Mouse (Mus musculus): ENCODE measurements around the gene Tjp3.

The Tjp3 gene

GRCm38 (mm10) chr10:81268056-81268455 is 23.3 kb downstream of the Tjp3 start:
- DNase-seq (ENCODE audit: low spot score in 2 of 2), result peak; percentile 34 to 62

GRCm38 (mm10) chr10:81266211-81267105 is 24.9 kb downstream of the Tjp3 start, which contains the start of the genes Mrpl54 and Apba3:
Gene Mrpl54 (minus strand): TSS chr10:81266934.
Gene Apba3 (plus strand): TSS chr10:81266960.
- DNase-seq (ENCODE audit: low spot score in 2 of 2), result peak; percentile 92 to 95

GRCm38 (mm10) chr10:81265540-81265939 is 25.8 kb downstream of the Tjp3 start:
- no peak for DNase-seq (ENCODE audit: low spot score in 2 of 2)

GRCm38 (mm10) chr10:81261025-81261424 is 30.4 kb downstream of the Tjp3 start:
- DNase-seq (ENCODE audit: low spot score in 2 of 2), result no peak

GRCm38 (mm10) chr10:81259225-81259884 is 32.0 kb downstream of the Tjp3 start:
- no peak for DNase-seq (ENCODE audit: low spot score in 2 of 2)

- peak in 1 of 2 experiments; percentile 41 for DNase-seq (ENCODE audit: low spot score in 2 of 2)
These were observed 34.0 kb downstream of the Tjp3 start for GRCm38 (mm10) chr10:81257158-81258039.

GRCm38 (mm10) chr10:81254886-81255285 is 36.5 kb downstream of the Tjp3 start:
- no peak for DNase-seq (ENCODE audit: low spot score in 2 of 2)

- DNase-seq (ENCODE audit: low spot score in 2 of 2), result no peak
These were observed 38.7 kb downstream of the Tjp3 start, which contains the start of gene Matk for GRCm38 (mm10) chr10:81252424-81253419. Gene Matk (plus strand): TSS chr10:81252935.

- no peak for DNase-seq (ENCODE audit: low spot score in 2 of 2)
These were observed 41.9 kb downstream of the Tjp3 start for GRCm38 (mm10) chr10:81249442-81249841.

GRCm38 (mm10) chr10:81247804-81248203 is 43.6 kb downstream of the Tjp3 start:
- no peak for DNase-seq (ENCODE audit: low spot score in 2 of 2)

- DNase-seq (ENCODE audit: low spot score in 2 of 2), result no peak
These were observed 46.2 kb downstream of the Tjp3 start for GRCm38 (mm10) chr10:81245166-81245565.

- DNase-seq (ENCODE audit: low spot score in 2 of 2), result peak; percentile 69 to 81
These were observed 46.8 kb downstream of the Tjp3 start for GRCm38 (mm10) chr10:81244595-81244994.

- DNase-seq (ENCODE audit: low spot score in 2 of 2), result no peak
These were observed 47.2 kb downstream of the Tjp3 start for GRCm38 (mm10) chr10:81244146-81244545.

GRCm38 (mm10) chr10:81242021-81242420 is 49.4 kb downstream of the Tjp3 start:
- DNase-seq (ENCODE audit: low spot score in 2 of 2), result no peak

- DNase-seq (ENCODE audit: low spot score in 2 of 2), result peak in 1 of 2 experiments; percentile 58
These were observed 50.5 kb downstream of the Tjp3 start for GRCm38 (mm10) chr10:81240876-81241275.

GRCm38 (mm10) chr10:81238618-81239017 is 52.8 kb downstream of the Tjp3 start:
- DNase-seq (ENCODE audit: low spot score in 2 of 2), result no peak

- no peak for DNase-seq (ENCODE audit: low spot score in 2 of 2)
These were observed 54.7 kb downstream of the Tjp3 start for GRCm38 (mm10) chr10:81236471-81237268.

- DNase-seq (ENCODE audit: low spot score in 2 of 2), result no peak
These were observed 57.2 kb downstream of the Tjp3 start for GRCm38 (mm10) chr10:81234206-81234605.

GRCm38 (mm10) chr10:81233226-81233585 is 58.2 kb downstream of the Tjp3 start:
- DNase-seq (ENCODE audit: low spot score in 2 of 2), result no peak

Measured in spleen, postnatal 14 days (tissue).